Mouse (Mus musculus): ENCODE results near the gene Dab2ip. TPM values are rescaled to one million over a fixed set of nuclear protein-coding genes. Genes with fewer than 3 reads are reported as not detected.
A peak's percentile ranks its signal among the peaks of the same experiment; 100 is the strongest.

The Dab2ip gene
- polyA plus RNA-seq, 1 experiment from 2014 or later: 44.8 TPM

- Histone ChIP-seq H3K36me3 (ENCODE audit: control insufficient read depth, insufficient read depth, low read length) (no peaks in the 10 kb centered on the region), H3K4me2 (replicated peaks; ENCODE audit: low read depth, low read length) (no peak overlapping the region), H3K27me3 (ENCODE audit: control insufficient read depth, insufficient read depth, low read length) (no peaks in the 10 kb centered on the region), H3K4me3 (ENCODE audit: low read depth, low read length) (no peak overlapping the region), H3K4me1 (ENCODE audit: control insufficient read depth, insufficient read depth, low read length) (no peaks in the 10 kb centered on the region), H3K27ac (ENCODE audit: low read length) (no peak overlapping the region), H3K9me3 (ENCODE audit: control insufficient read depth, low read depth, low read length) (no peaks in the 10 kb centered on the region), H3K9ac (replicated peaks; ENCODE audit: low read depth, low read length) (no peak overlapping the region)
- 85% methylated on average over 6 of the region's 6 CpGs for WGBS
- no peak for ATAC-seq (ENCODE audit: insufficient number of reproducible peaks, insufficient read depth, low FRiP score, low read depth)
Measured at GRCm38 (mm10) chr2:35565051-35565836, 7.2 kb downstream of the Dab2ip start.

GRCm38 (mm10) chr2:35566957-35567693, 9.1 kb downstream of the Dab2ip start:
- no peaks in the 10 kb centered on the region for H3K27me3 ChIP-seq (ENCODE audit: control insufficient read depth, insufficient read depth, low read length)
- no peak overlapping the region for H3K4me3 ChIP-seq (ENCODE audit: low read depth, low read length)
- H3K36me3 ChIP-seq (ENCODE audit: control insufficient read depth, insufficient read depth, low read length): no peaks in the 10 kb centered on the region
- no peak for ATAC-seq (ENCODE audit: insufficient number of reproducible peaks, insufficient read depth, low FRiP score, low read depth)
- no peak overlapping the region for H3K9ac ChIP-seq (replicated peaks; ENCODE audit: low read depth, low read length)
- no peaks in the 10 kb centered on the region for H3K4me1 ChIP-seq (ENCODE audit: control insufficient read depth, insufficient read depth, low read length)
- no peaks in the 10 kb centered on the region for H3K9me3 ChIP-seq (ENCODE audit: control insufficient read depth, low read depth, low read length)
- no peak overlapping the region for H3K4me2 ChIP-seq (replicated peaks; ENCODE audit: low read depth, low read length)
- no peak overlapping the region for H3K27ac ChIP-seq (ENCODE audit: low read length)
- WGBS: 81% methylated on average over 11 of the region's 11 CpGs

- Histone ChIP-seq H3K36me3 (ENCODE audit: control insufficient read depth, insufficient read depth, low read length) (no peaks in the 10 kb centered on the region), H3K4me1 (ENCODE audit: control insufficient read depth, insufficient read depth, low read length) (no peaks in the 10 kb centered on the region), H3K4me3 (ENCODE audit: low read depth, low read length) (no peak overlapping the region), H3K4me2 (replicated peaks; ENCODE audit: low read depth, low read length) (no peak overlapping the region), H3K9ac (replicated peaks; ENCODE audit: low read depth, low read length) (no peak overlapping the region), H3K27me3 (ENCODE audit: control insufficient read depth, insufficient read depth, low read length) (no peaks in the 10 kb centered on the region), H3K27ac (ENCODE audit: low read length) (no peak overlapping the region), H3K9me3 (ENCODE audit: control insufficient read depth, low read depth, low read length) (no peaks in the 10 kb centered on the region)
- 82% methylated on average over 4 of the region's 4 CpGs for WGBS
- peak; percentile 49; the same call in 1 of the 2 replicates for ATAC-seq (ENCODE audit: insufficient number of reproducible peaks, insufficient read depth, low FRiP score, low read depth)
Measured at GRCm38 (mm10) chr2:35567694-35568149, 9.7 kb downstream of the Dab2ip start.

- 70% methylated on average over 4 of the region's 4 CpGs for WGBS
- Histone ChIP-seq H3K27ac (ENCODE audit: low read length) (no peak overlapping the region), H3K9me3 (ENCODE audit: control insufficient read depth, low read depth, low read length) (no peaks in the 10 kb centered on the region), H3K4me3 (ENCODE audit: low read depth, low read length) (no peak overlapping the region), H3K4me1 (ENCODE audit: control insufficient read depth, insufficient read depth, low read length) (no peaks in the 10 kb centered on the region), H3K9ac (replicated peaks; ENCODE audit: low read depth, low read length) (no peak overlapping the region), H3K4me2 (replicated peaks; ENCODE audit: low read depth, low read length) (no peak overlapping the region), H3K27me3 (ENCODE audit: control insufficient read depth, insufficient read depth, low read length) (no peaks in the 10 kb centered on the region), H3K36me3 (ENCODE audit: control insufficient read depth, insufficient read depth, low read length) (no peaks in the 10 kb centered on the region)
- ATAC-seq (ENCODE audit: insufficient number of reproducible peaks, insufficient read depth, low FRiP score, low read depth): no peak
Measured at GRCm38 (mm10) chr2:35570743-35571142, 12.7 kb downstream of the Dab2ip start.

- Histone ChIP-seq H3K27me3 (ENCODE audit: control insufficient read depth, insufficient read depth, low read length) (no peaks in the 10 kb centered on the region), H3K9ac (replicated peaks; ENCODE audit: low read depth, low read length) (no peak overlapping the region), H3K4me2 (replicated peaks; ENCODE audit: low read depth, low read length) (no peak overlapping the region), H3K4me1 (ENCODE audit: control insufficient read depth, insufficient read depth, low read length) (no peaks in the 10 kb centered on the region), H3K9me3 (ENCODE audit: control insufficient read depth, low read depth, low read length) (no peaks in the 10 kb centered on the region), H3K4me3 (ENCODE audit: low read depth, low read length) (no peak overlapping the region), H3K27ac (ENCODE audit: low read length) (no peak overlapping the region), H3K36me3 (ENCODE audit: control insufficient read depth, insufficient read depth, low read length) (no peaks in the 10 kb centered on the region)
- no peak for ATAC-seq (ENCODE audit: insufficient number of reproducible peaks, insufficient read depth, low FRiP score, low read depth)
- WGBS: 18% methylated on average over 1 of the region's 1 CpGs
Measured at GRCm38 (mm10) chr2:35574643-35575042, 16.6 kb downstream of the Dab2ip start.

GRCm38 (mm10) chr2:35576675-35577074, 18.6 kb downstream of the Dab2ip start:
- Histone ChIP-seq H3K27ac (ENCODE audit: low read length) (no peak overlapping the region), H3K27me3 (ENCODE audit: control insufficient read depth, insufficient read depth, low read length) (no peaks in the 10 kb centered on the region), H3K9ac (replicated peaks; ENCODE audit: low read depth, low read length) (no peak overlapping the region), H3K36me3 (ENCODE audit: control insufficient read depth, insufficient read depth, low read length) (no peaks in the 10 kb centered on the region), H3K4me3 (ENCODE audit: low read depth, low read length) (no peak overlapping the region), H3K4me1 (ENCODE audit: control insufficient read depth, insufficient read depth, low read length) (peaks cover 8% of the 10 kb centered on the region; the same call in 1 of the 2 replicates), H3K9me3 (ENCODE audit: control insufficient read depth, low read depth, low read length) (no peaks in the 10 kb centered on the region), H3K4me2 (replicated peaks; ENCODE audit: low read depth, low read length) (no peak overlapping the region)
- 85% methylated on average over 3 of the region's 3 CpGs for WGBS
- no peak for ATAC-seq (ENCODE audit: insufficient number of reproducible peaks, insufficient read depth, low FRiP score, low read depth)

GRCm38 (mm10) chr2:35580111-35580510, 22.0 kb downstream of the Dab2ip start:
- no peaks in the 10 kb centered on the region for H3K27me3 ChIP-seq (ENCODE audit: control insufficient read depth, insufficient read depth, low read length)
- no peak overlapping the region for H3K9ac ChIP-seq (replicated peaks; ENCODE audit: low read depth, low read length)
- no peaks in the 10 kb centered on the region for H3K36me3 ChIP-seq (ENCODE audit: control insufficient read depth, insufficient read depth, low read length)
- no peak for ATAC-seq (ENCODE audit: insufficient number of reproducible peaks, insufficient read depth, low FRiP score, low read depth)
- no peak overlapping the region for H3K4me2 ChIP-seq (replicated peaks; ENCODE audit: low read depth, low read length)
- H3K27ac ChIP-seq (ENCODE audit: low read length): no peak overlapping the region
- WGBS: 71% methylated on average over 4 of the region's 4 CpGs
- H3K4me1 ChIP-seq (ENCODE audit: control insufficient read depth, insufficient read depth, low read length): peaks cover 11% of the 10 kb centered on the region; the same call in 1 of the 2 replicates
- no peak overlapping the region for H3K4me3 ChIP-seq (ENCODE audit: low read depth, low read length)
- no peaks in the 10 kb centered on the region for H3K9me3 ChIP-seq (ENCODE audit: control insufficient read depth, low read depth, low read length)

- H3K27ac ChIP-seq (ENCODE audit: low read length): peak overlapping the region; percentile 95
- H3K9ac ChIP-seq (replicated peaks; ENCODE audit: low read depth, low read length): peak overlapping the region; percentile 67
- H3K4me1 ChIP-seq (ENCODE audit: control insufficient read depth, insufficient read depth, low read length): peaks cover 12% of the 10 kb centered on the region; the same call in 1 of the 2 replicates
- peak; percentile 68 for ATAC-seq (ENCODE audit: insufficient number of reproducible peaks, insufficient read depth, low FRiP score, low read depth)
- H3K4me2 ChIP-seq (replicated peaks; ENCODE audit: low read depth, low read length): peak overlapping the region; percentile 89
- H3K36me3 ChIP-seq (ENCODE audit: control insufficient read depth, insufficient read depth, low read length): no peaks in the 10 kb centered on the region
- no peaks in the 10 kb centered on the region for H3K27me3 ChIP-seq (ENCODE audit: control insufficient read depth, insufficient read depth, low read length)
- H3K4me3 ChIP-seq (ENCODE audit: low read depth, low read length): peak overlapping the region; percentile 39
- no peaks in the 10 kb centered on the region for H3K9me3 ChIP-seq (ENCODE audit: control insufficient read depth, low read depth, low read length)
- WGBS: under 1% methylated on average over 74 of the region's 76 CpGs
Measured at GRCm38 (mm10) chr2:35581501-35582340, 23.7 kb downstream of the Dab2ip start.

All from stomach, embryonic 14.5 days (tissue).